Mouse (Mus musculus) intestine, embryonic 15.5 days (tissue): ENCODE results near the gene Tfap4. TPM values are rescaled to one million over a fixed set of nuclear protein-coding genes. Genes with fewer than 3 reads are reported as not detected.

Source experiments
- ATAC-seq: fragments of 200-750 bp; cut with Nextera tagmentation; 2 replicates; pipeline ENCODE4 v1.8.0; 2017; ENCODE audit warnings: moderate TSS enrichment, moderate library complexity
- H3K27ac ChIP-seq: fragments of 300-500 bp; sonication (generic); 2 replicates; pipeline ENCODE4 v1.5.1; 2015; ENCODE audit warnings: mild to moderate bottlenecking, inconsistent platforms
- H3K27me3 ChIP-seq: fragments of 300-500 bp; sonication (generic); replicated peaks from 2 replicates; pipeline ENCODE4 v1.6.1; 2015; ENCODE audit warnings: inconsistent platforms
- H3K36me3 ChIP-seq: fragments of 300-500 bp; sonication (generic); 2 replicates; pipeline ENCODE4 v1.6.1; 2015; ENCODE audit warnings: inconsistent platforms
- H3K4me1 ChIP-seq: fragments of 300-500 bp; sonication (generic); replicated peaks from 2 replicates; pipeline ENCODE4 v1.6.1; 2015; ENCODE audit warnings: inconsistent platforms
- H3K4me2 ChIP-seq: fragments of 300-500 bp; sonication (generic); replicated peaks from 2 replicates; pipeline ENCODE4 v1.6.1; 2015; ENCODE audit warnings: mild to moderate bottlenecking, inconsistent platforms
- H3K4me3 ChIP-seq: fragments of 300-500 bp; sonication (generic); replicated peaks from 2 replicates; pipeline ENCODE4 v1.5.1; 2015; ENCODE audit warnings: inconsistent platforms
- H3K9ac ChIP-seq: fragments of 300-500 bp; sonication (generic); 2 replicates; pipeline ENCODE4 v1.6.1; 2015; ENCODE audit warnings: inconsistent platforms
- H3K9me3 ChIP-seq: fragments of 300-500 bp; sonication (generic); 2 replicates; pipeline ENCODE4 v1.6.1; 2016; ENCODE audit warnings: inconsistent platforms
- WGBS: fragments of 180-500 bp; shearing (Covaris S2); methylation state at CpG from one replicate; pipeline ENCODE4 v1.1.7; 2015; 5-methylcytosine and 5-hydroxymethylcytosine counted together
- polyA plus RNA-seq: library from polyadenylated mRNA; unstranded; fragments of >200 nt; fragmentation: Nextera tagmentation; extraction: Ambion mirVana; gene quantifications from 2 replicates; pipeline ENCODE4 v1.2.1, GENCODE M21; 2015

Tfap4 gene
- polyA plus RNA-seq, 1 experiment from 2014 or later: 28.8 TPM

- Histone ChIP-seq H3K9me3 (no peaks in the 10 kb centered on the region), H3K4me1 (peaks cover 20% of the 10 kb centered on the region), H3K27me3 (no peaks in the 10 kb centered on the region), H3K4me2 (peak overlapping the region; percentile 93), H3K9ac (peak overlapping the region; percentile 72), H3K36me3 (no peaks in the 10 kb centered on the region), H3K4me3 (peak overlapping the region; percentile 84), H3K27ac (peak overlapping the region; percentile 97)
- peak; percentile 23 for ATAC-seq
- 1% methylated on average over 43 of the region's 43 CpGs for WGBS
Measured at GRCm38 (mm10) chr16:4560145-4560952, 695 bp upstream of the Tfap4 start.

- peak overlapping the region; percentile 93 for H3K4me2 ChIP-seq
- H3K4me3 ChIP-seq: peak overlapping the region; percentile 84
- peak overlapping the region; percentile 97 for H3K27ac ChIP-seq
- peak; percentile 39 for ATAC-seq
- no peaks in the 10 kb centered on the region for H3K9me3 ChIP-seq
- 0 out of 2 replicates have a peak, but pooled peaks cover 3% of the 10 kb centered on the region for H3K36me3 ChIP-seq
- under 1% methylated on average over 43 of the region's 43 CpGs for WGBS
- peaks cover 26% of the 10 kb centered on the region for H3K4me1 ChIP-seq
- H3K9ac ChIP-seq: peak overlapping the region; percentile 72
- H3K27me3 ChIP-seq: no peaks in the 10 kb centered on the region
Measured at GRCm38 (mm10) chr16:4558980-4559631, 548 bp downstream of the Tfap4 start.

- H3K4me2 ChIP-seq: peak overlapping the region; percentile 93
- H3K9ac ChIP-seq: peak overlapping the region; percentile 72
- no peaks in the 10 kb centered on the region for H3K9me3 ChIP-seq
- H3K4me1 ChIP-seq: peaks cover 32% of the 10 kb centered on the region
- H3K36me3 ChIP-seq: 0 out of 2 replicates have a peak, but pooled peaks cover 3% of the 10 kb centered on the region
- peak; percentile 88 for ATAC-seq
- H3K27ac ChIP-seq: peak overlapping the region; percentile 97
- peak overlapping the region; percentile 84 for H3K4me3 ChIP-seq
- no peaks in the 10 kb centered on the region for H3K27me3 ChIP-seq
- under 1% methylated on average over 38 of the region's 38 CpGs for WGBS
Measured at GRCm38 (mm10) chr16:4558384-4558979, 1.2 kb downstream of the Tfap4 start.

- Histone ChIP-seq H3K9me3 (no peaks in the 10 kb centered on the region), H3K9ac (peak overlapping the region; percentile 72), H3K4me1 (peaks cover 37% of the 10 kb centered on the region), H3K4me2 (peak overlapping the region; percentile 93), H3K4me3 (peak overlapping the region; percentile 84), H3K36me3 (0 out of 2 replicates have a peak, but pooled peaks cover 3% of the 10 kb centered on the region), H3K27ac (peak overlapping the region; percentile 97), H3K27me3 (no peaks in the 10 kb centered on the region)
- 0% methylated on average over 19 of the region's 19 CpGs for WGBS
- peak; percentile 73 for ATAC-seq
Measured at GRCm38 (mm10) chr16:4557949-4558348, 1.7 kb downstream of the Tfap4 start.

- Histone ChIP-seq H3K4me3 (peak overlapping the region; percentile 84), H3K27ac (peak overlapping the region; percentile 97), H3K4me2 (peak overlapping the region; percentile 93), H3K27me3 (no peaks in the 10 kb centered on the region), H3K36me3 (0 out of 2 replicates have a peak, but pooled peaks cover 3% of the 10 kb centered on the region), H3K9me3 (no peaks in the 10 kb centered on the region), H3K4me1 (peaks cover 46% of the 10 kb centered on the region), H3K9ac (peak overlapping the region; percentile 72; the same call in 1 of the 2 replicates)
- ATAC-seq: peak; percentile 46
- 68% methylated on average over 1 of the region's 1 CpGs for WGBS
Measured at GRCm38 (mm10) chr16:4557085-4557484, 2.6 kb downstream of the Tfap4 start.

- Histone ChIP-seq H3K27ac (no peak overlapping the region), H3K4me3 (no peak overlapping the region), H3K9ac (no peak overlapping the region), H3K4me1 (peaks cover 51% of the 10 kb centered on the region), H3K4me2 (no peak overlapping the region), H3K27me3 (no peaks in the 10 kb centered on the region), H3K36me3 (0 out of 2 replicates have a peak, but pooled peaks cover 3% of the 10 kb centered on the region), H3K9me3 (no peaks in the 10 kb centered on the region)
- no peak for ATAC-seq
- 100% methylated on average over 1 of the region's 1 CpGs for WGBS
Measured at GRCm38 (mm10) chr16:4555555-4555954, 4.1 kb downstream of the Tfap4 start.

GRCm38 (mm10) chr16:4552829-4553550 is 6.7 kb downstream of the Tfap4 start:
- Histone ChIP-seq H3K27me3 (no peaks in the 10 kb centered on the region), H3K36me3 (0 out of 2 replicates have a peak, but pooled peaks cover 7% of the 10 kb centered on the region), H3K4me3 (no peak overlapping the region), H3K9me3 (no peaks in the 10 kb centered on the region), H3K9ac (peak overlapping the region; percentile 40), H3K4me1 (peaks cover 49% of the 10 kb centered on the region), H3K4me2 (peak overlapping the region; percentile 46), H3K27ac (peak overlapping the region; percentile 90)
- WGBS: 13% methylated on average over 6 of the region's 6 CpGs
- ATAC-seq: peak; percentile 58

GRCm38 (mm10) chr16:4551885-4552284 is 7.8 kb downstream of the Tfap4 start:
- H3K4me1 ChIP-seq: peaks cover 43% of the 10 kb centered on the region
- H3K27ac ChIP-seq: peak overlapping the region; percentile 90; the same call in 1 of the 2 replicates
- no peak overlapping the region for H3K4me3 ChIP-seq
- H3K9me3 ChIP-seq: no peaks in the 10 kb centered on the region
- H3K27me3 ChIP-seq: no peaks in the 10 kb centered on the region
- WGBS: 90% methylated on average over 12 of the region's 12 CpGs
- ATAC-seq: no peak
- H3K9ac ChIP-seq: 0 out of 2 replicates have a peak overlapping the region, but pooled peaks have one; percentile 40
- 0 out of 2 replicates have a peak, but pooled peaks cover 7% of the 10 kb centered on the region for H3K36me3 ChIP-seq
- H3K4me2 ChIP-seq: 0 out of 2 replicates have a peak overlapping the region, but pooled peaks have one; percentile 46

- Histone ChIP-seq H3K27ac (no peak overlapping the region), H3K4me2 (no peak overlapping the region), H3K9ac (no peak overlapping the region), H3K36me3 (0 out of 2 replicates have a peak, but pooled peaks cover 7% of the 10 kb centered on the region), H3K4me3 (no peak overlapping the region), H3K4me1 (peaks cover 39% of the 10 kb centered on the region), H3K9me3 (no peaks in the 10 kb centered on the region), H3K27me3 (no peaks in the 10 kb centered on the region)
- WGBS: 29% methylated on average over 13 of the region's 13 CpGs
- ATAC-seq: peak; percentile 32
Measured at GRCm38 (mm10) chr16:4551056-4551455, 8.6 kb downstream of the Tfap4 start.

- Histone ChIP-seq H3K9me3 (no peaks in the 10 kb centered on the region), H3K27me3 (no peaks in the 10 kb centered on the region), H3K4me3 (no peak overlapping the region), H3K9ac (no peak overlapping the region), H3K4me1 (peaks cover 30% of the 10 kb centered on the region), H3K36me3 (peaks cover 9% of the 10 kb centered on the region; the same call in 1 of the 2 replicates), H3K4me2 (peak overlapping the region; percentile 30), H3K27ac (peak overlapping the region; percentile 86)
- peak; percentile 89 for ATAC-seq
- WGBS: 69% methylated on average over 18 of the region's 18 CpGs
Measured at GRCm38 (mm10) chr16:4548953-4549688, 10.5 kb downstream of the Tfap4 start.

- Histone ChIP-seq H3K27ac (no peak overlapping the region), H3K4me2 (no peak overlapping the region), H3K27me3 (no peaks in the 10 kb centered on the region), H3K9me3 (no peaks in the 10 kb centered on the region), H3K9ac (no peak overlapping the region), H3K4me1 (peaks cover 15% of the 10 kb centered on the region), H3K4me3 (no peak overlapping the region), H3K36me3 (peaks cover 9% of the 10 kb centered on the region; the same call in 1 of the 2 replicates)
- no peak for ATAC-seq
- 79% methylated on average over 5 of the region's 5 CpGs for WGBS
Measured at GRCm38 (mm10) chr16:4547611-4548010, 12.0 kb downstream of the Tfap4 start.
